Mouse (Mus musculus) heart, adult 18-20 months (tissue): ENCODE results near the gene Ngly1. TPM values are rescaled to one million over a fixed set of nuclear protein-coding genes. Genes with fewer than 3 reads are reported as not detected.
"Not testable (repeated sequence)": the region's sequence is repeated elsewhere in the genome, so short reads cannot be mapped to it uniquely, and the experiment has no call there.

Experiments
- DNase-seq, 2 experiments: peaks; one replicate each; pipeline ENCODE4 v3.0.0; 2021 to 2022; ENCODE audit warnings: mixed read lengths in 1 of 2
- total RNA-seq, 2 experiments: library from RNA; stranded (reverse); gene quantifications; 2 replicates each; pipeline ENCODE4 v1.2.3; 2021

The Ngly1 gene
- total RNA-seq, 2 experiments from 2014 or later = 30.8 to 34.5 TPM

DNA sequence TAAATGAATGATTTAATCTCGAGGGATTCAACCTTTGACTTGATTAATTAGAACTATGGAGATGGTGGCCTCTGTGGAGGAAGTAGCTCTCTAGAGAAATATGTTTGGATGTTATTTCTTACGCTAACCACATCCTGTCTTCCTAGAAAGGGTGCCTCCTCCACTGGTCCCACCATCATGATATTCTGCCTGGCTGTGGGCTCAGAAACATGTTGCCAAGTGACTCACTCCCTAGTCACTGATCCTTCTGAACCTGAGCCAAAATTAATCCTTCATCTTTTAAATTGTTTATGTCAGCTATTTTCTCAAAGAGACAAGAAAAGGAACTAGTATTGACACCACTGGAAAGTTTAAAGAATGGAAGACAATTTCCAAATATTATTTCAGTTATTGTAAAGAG is 7.1 kb downstream of the Ngly1 start:
- DNase-seq = peak; percentile 10 to 16

DNA sequence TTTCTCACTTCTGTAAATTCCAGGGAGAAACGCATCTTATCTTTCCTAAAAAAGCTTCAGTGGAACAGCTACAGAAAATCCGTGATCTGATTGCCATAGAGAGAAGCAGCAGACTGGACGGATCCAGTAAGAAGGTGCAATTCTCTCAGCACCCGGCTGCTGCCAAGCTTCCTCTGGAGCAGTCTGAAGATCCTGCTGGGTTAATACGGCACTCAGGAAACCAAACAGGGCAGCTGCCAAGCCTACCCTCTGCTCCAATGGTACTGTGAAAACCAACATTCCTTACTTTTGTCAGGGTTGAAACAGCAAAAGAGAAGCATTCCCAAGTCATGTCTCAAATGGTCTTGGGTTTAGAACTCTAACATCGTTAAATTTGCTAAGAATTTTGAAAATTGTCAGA is 11.5 kb downstream of the Ngly1 start:
- DNase-seq = no peak

DNA sequence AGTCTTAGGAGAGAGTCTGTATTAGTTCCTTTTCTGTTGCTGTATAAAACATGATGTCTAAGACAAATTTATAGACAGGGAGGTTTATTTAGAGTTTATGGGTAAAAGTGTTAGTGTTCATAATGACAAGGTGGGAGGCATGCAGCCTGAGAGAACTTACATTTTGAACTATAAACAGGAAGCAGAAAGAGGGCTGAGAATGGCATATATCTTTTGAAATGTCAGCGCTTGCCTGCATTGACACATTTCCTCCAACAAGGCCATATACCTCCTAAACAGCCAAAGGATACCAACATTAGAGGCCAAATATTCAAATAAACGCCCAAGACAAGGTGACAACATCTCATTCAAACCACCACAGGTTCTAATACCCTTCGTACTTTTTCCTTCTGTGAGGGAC is 12.8 kb downstream of the Ngly1 start:
- no peak for DNase-seq

DNA sequence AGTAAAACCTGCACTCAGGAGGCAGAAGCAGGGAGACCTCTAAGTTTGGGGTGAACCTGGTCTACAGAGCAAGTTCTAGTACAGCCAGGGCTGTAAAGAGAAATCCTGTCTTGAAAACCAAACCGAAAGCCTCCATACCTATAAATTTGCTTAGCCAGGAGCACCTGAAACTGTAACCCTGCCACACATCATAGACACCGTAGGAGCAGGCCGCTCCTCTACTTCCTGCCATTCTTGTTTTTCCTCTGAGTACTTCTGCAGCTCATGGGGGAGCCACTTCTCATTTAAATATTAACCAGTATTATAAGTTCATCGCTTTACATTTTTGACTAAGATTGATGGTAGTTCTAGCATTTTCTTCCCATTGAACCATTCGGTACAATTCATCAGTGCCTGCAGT is 17.9 kb downstream of the Ngly1 start:
- DNase-seq = no peak

DNA sequence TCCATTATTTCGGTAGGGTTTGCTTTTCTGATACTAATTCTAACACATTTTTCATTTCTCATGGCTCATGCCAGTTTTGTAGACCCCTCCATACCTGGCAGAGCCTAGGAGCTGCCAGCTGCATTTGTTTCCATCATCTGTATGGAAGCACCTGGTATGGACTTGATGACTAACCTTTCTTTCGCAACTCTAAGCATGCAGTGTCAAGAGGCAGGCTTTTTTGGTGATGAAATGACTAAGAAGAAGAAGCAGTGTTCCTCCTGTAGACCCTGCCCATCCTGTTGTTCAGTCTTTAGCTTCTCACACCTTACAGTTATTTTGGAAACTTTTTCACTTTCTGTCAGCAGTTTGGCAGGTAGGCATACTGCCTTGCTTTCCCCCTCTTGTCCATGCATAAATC is 20.7 kb downstream of the Ngly1 start:
- DNase-seq = no peak

DNA sequence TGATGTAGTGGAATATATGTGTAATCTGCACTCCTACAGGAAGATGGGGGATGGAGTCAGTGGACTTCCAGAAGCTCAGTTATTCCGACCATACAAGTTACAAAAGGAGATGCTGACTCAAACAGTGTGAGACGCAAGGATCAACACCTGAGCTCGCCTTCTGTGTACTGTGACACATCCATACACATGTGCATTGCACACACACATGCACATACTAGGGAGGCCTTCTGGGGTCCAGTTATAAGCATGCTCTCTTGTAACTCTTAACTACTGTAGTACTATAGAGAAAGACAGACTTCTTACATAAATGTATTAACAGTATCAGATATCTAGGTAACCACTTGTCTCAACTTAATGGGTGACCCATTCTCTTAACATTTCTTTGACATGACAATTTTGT is 24.6 kb downstream of the Ngly1 start:
- DNase-seq = no peak

DNA sequence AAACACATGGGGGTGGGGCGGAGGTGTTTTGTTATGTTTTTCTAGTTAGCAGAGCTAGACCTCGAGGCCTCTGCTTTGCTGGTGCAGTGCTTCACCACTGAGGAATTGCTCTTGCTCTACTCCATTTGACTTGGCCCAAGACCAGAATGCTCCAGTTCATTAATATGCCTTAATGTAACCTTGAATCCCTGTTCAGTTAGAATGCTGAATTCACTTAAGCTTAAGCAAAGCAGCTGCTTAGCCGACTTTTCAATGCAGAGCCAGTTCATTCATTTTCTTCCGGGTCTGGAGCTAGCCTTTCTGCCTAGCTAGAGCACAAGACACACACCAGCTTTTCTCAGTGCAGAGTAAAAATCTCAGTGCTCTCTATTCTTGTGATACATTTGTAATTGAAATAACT is 30.1 kb downstream of the Ngly1 start:
- DNase-seq = no peak

DNA sequence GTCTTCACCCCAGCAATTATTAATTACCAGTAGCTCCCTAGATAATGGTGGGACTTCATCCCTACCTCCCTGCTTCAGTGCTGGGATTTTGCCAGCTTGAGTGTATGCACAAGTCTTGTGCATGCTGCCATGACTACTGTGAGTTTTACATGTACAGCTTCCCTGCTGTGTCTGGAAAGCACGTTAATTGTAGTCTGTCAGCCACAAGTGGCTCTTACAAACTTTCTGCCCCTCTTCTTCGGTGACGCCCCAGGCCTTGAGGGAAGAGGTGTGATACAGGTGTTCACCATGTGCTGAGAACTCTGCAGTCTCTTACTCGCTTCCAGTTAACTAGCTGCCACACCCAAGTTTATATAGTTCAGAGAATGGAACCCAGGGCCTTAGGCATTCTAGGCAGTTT is 34.9 kb downstream of the Ngly1 start:
- no peak for DNase-seq

DNA sequence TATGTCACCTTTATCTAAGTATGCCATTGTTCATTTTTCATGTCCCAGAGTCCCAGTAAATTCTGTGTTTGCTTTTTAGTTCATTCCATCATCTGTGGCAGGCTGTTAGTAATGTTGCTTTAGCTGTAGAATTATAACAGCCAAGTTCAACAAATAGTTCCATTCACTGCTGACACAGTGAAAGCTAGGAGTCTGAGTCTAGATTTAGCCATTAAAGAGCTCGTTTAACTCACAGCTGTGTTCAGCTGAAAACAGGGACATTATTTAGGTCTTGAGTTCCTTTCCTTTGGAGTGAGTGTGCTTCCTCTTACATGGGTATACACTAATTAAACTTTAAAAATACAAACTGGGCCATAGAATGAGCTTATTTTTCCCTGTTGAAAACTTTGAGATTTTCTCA is 43.3 kb downstream of the Ngly1 start:
- no peak for DNase-seq

DNA sequence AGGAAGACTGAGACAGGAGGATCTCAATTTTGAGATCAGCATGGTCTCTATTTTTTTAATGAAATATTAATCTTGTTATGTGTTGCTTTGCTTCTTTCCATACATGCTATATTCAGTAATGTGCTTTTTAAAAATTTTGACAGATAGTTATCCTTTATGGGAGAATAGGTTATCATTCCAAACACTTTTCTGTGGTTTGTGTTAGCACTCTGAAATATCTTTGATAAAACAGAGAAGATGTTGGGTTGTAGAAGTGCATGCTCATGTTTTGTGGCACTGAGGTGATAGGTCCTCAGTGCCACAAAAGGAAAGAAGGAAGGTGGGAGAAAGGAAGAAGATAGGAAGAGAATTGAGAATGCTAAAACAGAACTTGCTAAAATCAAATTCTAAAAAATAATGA is 43.9 kb downstream of the Ngly1 start:
- DNase-seq = no peak

DNA sequence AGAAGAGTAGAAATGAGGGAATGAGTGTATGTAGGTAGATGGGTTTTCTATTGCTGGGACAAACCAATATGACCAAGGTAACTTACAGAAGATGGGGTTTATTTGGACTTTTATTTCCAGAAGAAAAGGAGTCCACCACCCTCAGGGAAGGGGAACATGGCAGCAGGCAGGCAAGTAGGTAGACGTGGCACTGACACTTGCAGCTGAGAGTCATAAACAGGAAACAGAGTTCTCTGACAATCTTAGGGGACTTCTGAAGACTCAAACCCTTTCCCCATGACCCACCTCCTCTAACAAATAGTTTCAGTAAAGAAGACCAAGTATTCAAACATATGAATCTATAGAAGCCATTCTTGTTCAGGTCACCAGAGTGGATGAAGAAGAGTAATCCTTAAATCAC is 44.8 kb downstream of the Ngly1 start:
- DNase-seq = no peak

DNA sequence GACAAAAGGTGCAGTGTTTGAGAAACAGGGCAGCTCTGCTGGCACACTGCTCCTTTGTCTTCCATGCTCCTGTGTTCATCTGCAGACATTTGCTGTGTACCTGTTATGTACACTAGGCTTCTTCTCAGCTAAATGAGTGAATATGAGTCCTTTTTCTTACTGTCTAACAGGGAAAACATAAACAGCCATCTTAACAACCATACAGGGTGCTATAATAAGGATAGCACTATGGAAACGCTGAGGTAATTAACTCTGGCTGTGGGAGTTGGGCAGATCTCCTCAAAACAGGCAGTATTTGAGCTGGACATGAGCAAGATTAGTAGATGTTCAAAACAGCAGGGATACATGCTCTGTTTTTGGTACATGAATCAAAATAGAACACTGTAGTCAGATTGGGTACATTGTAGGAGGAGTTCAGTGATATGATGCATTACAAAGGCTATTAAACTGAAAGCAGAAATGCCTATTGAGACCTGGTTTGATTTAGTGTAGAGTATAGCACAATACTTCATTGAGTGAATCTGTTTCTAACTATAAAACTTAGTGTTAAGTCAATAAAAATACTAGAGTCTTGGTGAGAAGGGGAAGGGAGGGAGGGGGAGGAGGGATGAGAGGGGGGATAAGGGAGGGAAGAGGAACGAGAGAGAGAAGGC is 47.9 kb downstream of the Ngly1 start:
- no peak for DNase-seq

DNA sequence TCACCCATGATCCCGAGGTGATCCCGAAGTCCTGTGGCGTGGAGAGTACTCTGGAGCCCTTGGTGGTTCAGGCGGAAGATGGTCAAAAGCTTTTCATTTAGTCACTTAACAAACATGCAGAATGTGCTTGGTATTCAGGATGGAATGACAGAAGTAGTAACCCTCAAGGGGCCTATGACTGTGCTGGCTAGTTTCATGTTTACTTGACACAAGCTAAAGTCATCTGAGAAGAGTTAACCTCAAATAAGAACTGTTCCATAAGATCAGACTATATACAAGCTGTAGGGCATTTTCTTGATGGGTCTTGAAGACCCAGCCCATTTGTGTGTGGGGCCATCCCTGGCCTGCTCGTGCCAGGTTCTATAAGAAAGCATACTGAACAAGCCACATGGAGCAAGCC is 52.7 kb downstream of the Ngly1 start:
- DNase-seq = no peak

DNA sequence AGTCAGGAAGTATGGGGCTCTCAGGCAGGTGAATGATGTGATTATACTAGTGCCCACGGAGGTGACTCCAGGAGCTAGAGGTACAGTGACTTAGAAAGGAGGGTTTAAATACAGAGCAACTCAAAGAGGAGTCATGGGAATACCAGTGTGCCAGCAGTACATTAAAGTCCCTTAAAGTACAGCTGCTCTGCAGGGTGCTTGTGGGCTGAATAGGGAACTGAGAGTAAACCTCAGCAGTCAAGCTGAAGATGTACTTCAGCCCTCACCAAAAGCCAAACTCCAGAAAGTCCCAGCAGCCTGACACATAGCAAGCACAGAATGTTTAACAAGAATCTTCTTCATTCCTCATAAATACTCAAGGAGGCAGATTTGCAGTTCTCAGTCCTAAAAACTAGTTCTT is 53.6 kb downstream of the Ngly1 start:
- no peak for DNase-seq

DNA sequence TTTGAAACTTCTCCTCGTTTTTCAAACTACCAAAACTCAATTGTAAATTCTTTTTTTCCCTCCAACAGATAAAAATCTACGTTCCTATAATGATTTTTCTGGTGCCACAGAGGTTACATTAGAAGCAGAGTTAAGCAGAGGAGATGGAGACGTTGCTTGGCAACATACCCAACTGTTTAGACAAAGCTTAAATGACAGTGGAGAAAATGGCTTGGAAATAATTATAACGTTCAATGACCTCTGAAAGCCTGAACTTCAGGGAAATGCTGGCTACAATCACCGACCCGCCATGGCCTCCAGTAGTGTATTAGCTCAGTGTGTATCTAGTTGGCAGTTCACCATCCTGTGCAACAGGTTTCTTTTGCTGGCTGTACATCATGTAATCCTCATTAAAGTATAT is 61.7 kb downstream of the Ngly1 start:
- no peak for DNase-seq

DNA sequence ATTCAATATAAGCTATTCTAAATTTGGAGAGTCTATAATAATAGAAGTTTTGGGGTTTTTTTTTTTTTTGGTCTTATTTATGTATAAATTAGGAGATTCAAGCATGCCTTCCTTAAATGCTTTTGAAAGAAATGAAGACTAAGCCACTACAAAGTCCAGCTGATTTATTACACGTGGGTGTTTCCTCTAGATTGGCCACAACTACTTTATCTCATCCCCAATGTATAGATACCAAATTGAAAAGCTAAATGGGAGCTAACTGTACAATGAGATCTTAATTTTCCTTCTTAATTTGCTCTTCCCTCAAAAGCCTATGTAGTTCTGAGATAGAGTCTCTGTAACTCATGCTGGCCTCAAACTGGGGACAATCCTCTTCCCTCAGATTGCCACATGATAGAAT is 63.5 kb downstream of the Ngly1 start:
- DNase-seq = no peak

DNA sequence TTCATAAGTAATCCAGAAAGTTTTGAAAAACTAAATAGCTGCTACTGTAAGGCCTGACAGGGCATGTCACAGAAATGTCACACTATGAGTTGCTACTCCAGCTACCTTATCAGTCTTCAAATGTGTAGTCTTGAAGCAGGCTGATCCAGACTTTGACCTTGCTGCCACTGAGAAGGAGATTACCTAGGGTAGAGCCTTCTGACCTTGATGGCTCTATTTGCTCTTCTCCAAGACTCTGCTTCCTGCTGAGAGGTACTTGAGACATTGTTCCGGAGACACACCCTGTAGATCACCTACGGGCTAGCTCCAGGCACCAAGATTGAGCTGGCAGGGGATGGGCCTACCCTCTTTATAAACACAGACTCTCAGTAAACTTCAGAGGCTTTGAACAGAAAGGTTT is 64.0 kb downstream of the Ngly1 start:
- DNase-seq = not testable (repeated sequence)

DNA sequence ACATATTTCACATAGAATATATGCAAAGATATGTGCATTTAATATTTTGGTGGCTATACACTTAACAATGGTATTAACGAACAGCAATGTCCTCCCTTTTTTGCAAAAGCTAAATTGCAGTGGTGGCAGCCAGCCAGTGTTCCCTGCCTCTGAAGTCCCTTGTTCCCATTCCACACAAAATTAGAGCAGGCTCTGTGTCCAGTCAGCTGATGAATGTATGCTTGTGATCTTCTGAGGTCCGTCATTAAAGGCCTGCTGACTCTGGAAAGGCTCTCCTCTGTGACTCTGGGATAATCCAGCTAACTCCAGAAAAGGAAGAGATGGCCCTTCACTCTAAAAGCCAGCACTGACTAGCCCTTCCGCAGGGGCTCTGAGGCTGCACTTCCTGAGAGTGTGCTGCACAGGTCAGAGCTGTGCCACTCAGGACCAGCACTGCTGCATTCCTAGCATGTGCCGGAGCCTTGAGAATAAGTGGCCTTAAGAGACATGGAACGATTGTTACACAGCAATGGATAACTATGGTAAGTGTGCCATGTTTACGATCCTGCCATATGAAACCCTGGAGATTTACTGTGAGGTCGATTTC is 64.9 kb downstream of the Ngly1 start:
- DNase-seq = peak in 1 of 2 experiments; percentile 4

DNA sequence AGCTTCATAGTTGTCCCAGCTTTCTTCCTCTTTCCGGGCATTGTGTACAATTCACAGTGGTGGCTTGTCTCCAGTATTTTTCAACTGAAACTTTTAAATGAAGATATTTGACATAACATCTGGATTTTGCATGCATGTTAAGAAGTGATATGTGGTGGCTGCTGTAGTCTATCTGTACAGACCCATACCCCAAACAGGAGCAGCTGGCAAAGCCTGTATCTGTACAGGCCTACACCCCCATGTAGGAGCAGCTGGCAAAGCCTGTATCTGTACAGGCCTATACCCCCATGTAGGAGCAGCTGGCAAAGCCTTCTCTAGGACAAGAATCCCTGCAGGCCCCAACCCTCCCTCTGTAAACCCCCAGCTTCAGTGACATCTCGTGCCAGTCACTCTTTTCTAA is 65.8 kb downstream of the Ngly1 start:
- peak in 1 of 2 experiments; percentile 21 for DNase-seq

DNA sequence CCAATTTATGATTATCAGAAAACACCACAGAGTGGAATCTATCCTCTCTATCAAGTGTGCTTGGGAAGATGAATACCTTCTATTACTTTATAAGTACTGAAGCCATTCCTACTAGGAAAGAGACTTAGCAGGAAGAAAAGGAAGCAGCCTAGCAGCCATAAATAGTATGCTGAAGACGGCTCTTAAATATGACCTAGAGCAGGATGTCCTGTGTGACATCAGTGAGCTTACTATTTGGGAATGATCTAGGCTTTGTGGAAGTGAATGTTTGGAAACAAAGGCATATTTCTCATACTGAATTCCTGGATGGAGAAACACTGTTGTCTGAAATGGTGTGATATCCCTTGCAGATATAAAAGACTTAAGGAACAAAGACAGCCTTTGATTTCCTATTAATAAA is 67.6 kb downstream of the Ngly1 start:
- DNase-seq = peak in 1 of 2 experiments; percentile 13

DNA sequence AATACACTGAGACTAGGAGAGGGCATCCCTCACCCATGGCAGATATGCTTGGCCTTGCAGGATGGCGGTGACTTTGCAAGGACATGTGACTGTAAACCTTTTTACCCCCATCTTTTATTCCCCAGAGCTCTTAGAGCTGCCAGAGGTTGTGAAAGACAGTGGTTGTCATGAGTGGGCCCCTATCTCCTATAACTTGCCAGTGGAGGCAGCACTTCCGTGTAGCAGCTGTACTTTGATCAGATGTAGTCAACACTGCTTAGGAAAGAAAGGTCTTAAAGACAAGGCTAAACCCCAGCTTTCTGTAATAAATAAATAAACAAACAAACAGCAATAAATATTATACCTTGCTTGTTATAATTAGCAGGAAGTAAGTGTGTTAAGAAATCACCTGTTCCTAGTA is 70.7 kb downstream of the Ngly1 start:
- DNase-seq = no peak

DNA sequence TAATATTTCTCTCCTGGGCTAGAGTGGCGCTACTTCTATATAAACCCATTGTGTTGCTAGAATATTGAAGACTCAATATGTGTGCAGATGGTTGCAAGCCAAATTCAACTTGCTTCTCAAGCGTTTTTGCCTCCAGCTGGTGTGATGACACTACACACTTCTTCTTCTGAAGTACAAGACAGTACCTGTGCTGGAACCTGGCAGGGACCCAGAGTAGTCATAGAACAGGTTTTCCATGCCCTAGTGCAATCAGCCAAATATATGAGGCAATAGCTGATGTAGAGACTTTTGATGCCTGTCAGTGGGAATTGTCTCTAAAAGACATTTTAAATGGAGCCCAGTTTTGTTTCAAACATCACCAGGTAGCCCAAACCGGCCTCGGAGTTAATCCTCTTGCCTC is 75.3 kb downstream of the Ngly1 start:
- DNase-seq = no peak

DNA sequence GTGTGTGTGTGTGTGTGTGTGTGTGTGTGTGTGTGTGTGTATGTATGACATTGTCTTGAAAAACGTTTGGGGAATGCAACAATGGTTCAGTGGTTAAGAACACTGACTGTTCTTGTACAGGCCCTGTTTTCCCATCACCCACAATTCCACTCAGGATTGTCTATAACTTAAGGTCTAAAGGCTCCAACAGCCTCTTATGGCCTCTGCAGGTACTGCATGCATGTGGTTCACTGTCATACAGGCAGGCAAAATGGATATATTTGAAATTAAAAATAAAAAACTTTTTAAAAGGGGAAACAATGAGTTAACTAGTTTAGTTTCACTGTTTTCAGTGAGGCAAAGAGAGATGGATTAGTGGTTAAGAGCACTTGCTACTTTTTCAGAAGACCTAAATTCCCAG is 76.1 kb downstream of the Ngly1 start:
- DNase-seq = no peak

DNA sequence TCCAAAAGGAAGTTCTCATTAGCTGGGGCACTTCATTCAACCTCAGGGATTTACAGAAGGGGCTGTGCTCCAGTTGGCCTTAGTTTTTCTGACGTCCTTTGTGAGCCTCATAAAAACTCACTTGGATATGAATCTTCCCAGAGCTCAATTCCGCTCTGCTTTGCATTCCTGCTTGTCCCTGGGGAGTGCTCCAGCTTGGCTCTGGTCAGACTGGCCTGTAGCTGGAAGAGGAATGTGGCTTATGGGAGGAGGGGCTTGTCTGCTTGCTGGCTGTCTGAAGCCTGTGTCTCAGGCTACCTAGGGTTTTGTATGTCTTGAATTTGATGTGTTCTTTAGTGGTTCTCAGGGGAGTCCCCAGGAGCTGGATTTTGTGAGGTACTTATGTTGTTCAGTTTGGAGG is 79.5 kb downstream of the Ngly1 start:
- DNase-seq = peak; percentile 45 to 62
